Mouse (Mus musculus): Measurements from ENCODE around the gene Pnrc2.

The Pnrc2 gene

DNA sequence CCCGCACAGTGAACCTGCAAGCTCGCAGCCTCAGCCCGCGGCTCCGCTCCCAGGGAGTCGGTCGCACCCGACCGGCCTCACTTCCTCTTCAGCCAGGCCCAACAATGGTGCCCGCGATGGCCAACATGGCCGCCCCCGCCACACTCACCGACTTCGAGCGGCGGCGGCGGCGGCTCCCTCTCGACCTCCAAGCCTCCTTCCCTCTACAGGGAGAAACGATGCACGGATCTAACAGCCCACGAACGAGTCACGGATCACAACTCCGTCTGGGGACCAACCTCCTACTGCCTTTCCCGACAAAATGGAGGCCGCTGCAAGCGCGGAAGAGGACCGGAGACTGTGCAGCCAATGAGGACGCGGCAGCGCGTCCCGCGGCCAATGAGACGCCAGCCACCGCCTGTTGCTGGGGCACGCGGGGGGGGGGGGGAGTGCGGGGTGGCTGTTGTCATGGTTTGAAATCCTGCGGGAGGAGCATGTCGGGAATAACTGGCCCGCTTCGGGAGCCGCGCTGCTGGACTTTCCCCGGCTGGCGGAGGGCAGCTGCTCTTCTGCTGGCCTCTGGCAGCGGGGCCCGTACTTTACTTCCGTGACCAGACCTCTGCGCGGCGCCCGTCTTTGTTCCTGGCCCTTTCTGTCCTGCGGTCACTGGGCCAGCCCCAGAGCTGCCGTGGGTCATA is at the start of gene Pnrc2:
Gene Pnrc2 (minus strand): TSS at position 325 of the 677 bp plus-strand sequence.
- peak; percentile 95 for DNase-seq

DNA sequence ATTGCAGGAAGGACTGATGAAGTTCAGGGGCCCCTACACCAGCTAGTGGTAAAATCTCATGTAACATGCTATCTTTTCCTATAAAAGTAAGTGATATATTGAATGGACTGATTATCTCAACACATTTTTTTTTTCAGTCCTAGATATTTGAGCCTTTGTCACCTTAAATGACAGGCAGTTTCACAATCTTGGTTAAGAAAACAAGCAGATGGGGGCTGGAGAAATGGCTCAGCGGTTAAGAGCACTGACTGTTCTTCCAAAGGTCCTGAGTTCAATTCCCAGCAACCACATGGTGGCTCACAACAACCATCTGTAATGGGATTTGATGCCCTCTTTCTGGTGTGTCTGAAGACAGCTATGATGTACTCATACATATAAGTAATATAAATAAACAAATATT is 48.5 kb upstream of the Pnrc2 start:
- DNase-seq = no peak

DNA sequence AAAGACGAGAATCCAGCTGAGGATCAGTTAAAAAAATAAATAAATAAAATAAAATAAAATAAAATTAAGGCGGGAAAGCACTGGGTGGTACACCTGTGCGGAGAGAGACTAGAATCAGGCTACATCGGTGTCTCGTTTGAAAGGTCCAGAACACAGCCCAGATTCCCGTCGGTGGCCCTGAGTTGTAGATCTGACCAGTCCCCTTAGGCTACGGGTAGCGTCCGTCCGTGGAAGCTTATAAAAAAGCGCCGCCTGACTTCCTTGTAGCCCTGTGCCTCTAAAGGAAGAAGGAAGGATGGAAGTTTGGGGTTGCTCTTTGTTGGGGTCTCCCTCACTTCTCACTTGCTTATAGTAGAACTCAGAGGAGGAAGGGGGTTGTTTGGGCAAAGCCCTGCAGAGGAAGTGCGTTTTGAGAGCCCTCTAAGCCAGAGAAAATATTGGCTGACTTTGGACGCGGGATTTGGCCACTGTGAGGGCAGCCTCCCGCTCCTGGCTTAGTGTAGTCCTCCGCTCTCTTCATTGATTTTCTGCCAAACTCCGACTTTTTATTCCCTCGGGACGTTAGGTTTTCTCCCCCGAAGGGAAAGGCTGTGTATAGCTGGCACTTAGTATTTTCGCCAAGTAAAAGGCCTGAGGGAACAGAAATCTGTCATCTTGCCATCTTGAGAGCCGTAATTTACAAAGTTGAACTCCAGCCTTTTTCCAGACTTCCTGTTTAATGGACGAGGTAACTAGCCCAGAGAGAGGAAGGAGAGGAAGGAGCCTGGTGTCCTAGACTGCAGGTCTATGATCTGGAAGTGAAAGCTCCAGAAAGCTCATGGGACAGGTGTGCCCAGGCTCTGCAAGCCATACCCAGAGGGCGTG is 47.8 kb upstream of the Pnrc2 start:
- peak; percentile 46 for DNase-seq

DNA sequence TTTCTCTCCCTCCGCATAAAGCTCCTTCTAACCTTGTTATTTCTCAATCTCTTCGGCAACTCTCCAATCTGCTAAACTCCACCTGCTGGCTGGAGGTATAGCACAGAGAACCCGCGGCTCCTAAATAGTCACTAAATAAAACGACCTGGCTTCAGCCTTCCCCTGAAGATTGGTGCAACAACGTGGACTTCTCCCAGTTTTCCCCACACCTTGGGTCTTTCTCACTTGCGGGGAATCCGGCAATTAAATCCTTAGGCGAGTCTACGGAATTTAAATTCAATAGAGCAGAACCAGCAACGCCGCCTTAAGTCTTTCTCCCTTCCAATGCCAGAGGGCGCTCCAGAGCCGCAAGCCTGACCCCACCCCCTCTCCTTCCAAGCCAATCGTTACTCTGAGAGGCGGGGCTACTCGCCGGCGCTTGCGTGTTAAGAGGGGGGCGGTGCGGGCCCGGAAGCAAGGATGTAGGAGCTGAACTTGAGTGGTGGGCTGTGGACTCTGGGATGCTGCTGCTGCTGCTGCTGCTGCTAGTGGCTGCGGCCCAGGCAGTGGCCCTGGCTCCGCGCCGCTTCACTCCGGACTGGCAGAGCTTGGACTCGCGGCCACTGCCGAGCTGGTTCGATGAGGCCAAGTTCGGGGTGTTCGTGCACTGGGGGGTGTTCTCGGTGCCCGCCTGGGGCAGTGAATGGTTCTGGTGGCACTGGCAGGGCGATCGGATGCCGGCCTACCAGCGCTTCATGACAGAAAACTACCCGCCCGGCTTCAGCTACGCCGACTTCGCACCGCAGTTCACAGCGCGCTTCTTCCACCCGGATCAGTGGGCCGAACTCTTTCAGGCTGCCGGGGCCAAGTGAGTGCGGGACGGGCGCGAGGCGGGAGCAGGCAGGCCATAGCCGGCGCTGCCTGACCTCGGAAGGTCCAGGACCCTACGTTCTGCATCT is 46.9 kb upstream of the Pnrc2 start, which contains the start of gene Fuca1:
Gene Fuca1 (plus strand): TSS at position 432 of the 938 bp plus-strand sequence.
- DNase-seq = peak; percentile 98

DNA sequence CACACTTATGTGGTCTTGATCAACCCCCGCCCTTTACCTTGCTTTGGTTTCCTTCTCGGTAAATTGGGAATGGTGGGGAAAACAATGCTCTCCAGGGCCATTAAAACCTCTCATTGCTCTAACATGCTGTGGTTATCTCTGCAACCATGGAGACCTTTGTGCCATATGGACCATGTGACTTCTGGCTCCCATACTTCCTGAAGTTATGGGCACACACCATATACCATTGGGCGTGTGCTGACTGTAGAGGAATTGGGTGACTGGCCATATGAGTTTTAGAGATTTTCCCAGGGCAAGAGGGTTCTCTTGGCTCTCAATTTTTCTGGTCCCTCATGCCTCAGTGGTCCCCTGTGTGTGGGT is 45.6 kb upstream of the Pnrc2 start:
- no peak for DNase-seq

DNA sequence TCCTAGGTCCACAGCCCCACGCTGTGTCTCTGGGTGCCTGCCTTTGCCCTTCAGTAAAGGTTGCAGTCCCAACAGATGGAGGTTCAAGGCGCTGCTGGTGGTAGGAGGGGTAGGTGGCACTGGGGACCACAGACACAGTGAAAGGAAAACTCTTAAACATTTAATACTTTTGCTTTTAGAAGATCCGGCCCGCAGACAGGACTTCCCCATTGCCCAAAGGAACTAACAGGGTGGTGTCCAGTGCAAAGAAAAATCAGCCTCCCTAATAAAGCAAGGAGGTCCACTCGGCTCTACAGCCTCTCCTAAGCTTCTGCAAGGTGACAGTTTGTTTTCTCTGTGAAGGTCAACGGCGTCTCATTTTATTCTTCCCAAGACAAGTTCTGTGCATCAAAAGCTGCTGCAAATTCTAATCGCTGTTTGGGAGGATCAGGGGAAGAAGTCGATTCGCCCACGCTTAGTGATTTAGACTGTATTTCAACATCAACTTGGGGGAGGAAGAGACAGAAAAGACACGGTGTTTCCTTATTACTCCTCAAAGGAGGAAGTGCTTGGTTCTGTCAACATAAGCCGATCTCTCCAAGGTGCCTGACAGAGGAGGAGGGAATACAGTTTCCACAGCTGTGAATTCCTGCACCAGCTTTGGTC is 45.1 kb upstream of the Pnrc2 start:
- no peak for DNase-seq

DNA sequence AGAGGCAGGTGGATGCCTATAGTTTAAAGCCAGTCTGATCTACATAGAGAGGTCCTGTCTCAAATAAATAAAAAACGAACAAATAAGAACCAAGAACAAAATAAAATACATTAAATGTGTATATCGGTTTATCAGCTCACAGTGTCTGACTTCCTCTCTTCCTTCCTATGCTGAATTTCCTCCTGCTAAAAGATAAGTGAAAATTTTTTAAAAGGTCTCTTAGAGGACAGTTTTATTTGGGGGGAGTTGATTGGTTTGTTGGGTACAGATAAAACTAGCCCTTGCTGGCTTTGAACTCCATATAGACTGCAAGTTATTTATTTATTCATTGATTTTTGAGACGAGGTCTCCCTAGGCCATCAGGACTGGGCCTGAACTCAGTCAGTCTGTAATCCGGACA is 39.8 kb upstream of the Pnrc2 start:
- DNase-seq = no peak

DNA sequence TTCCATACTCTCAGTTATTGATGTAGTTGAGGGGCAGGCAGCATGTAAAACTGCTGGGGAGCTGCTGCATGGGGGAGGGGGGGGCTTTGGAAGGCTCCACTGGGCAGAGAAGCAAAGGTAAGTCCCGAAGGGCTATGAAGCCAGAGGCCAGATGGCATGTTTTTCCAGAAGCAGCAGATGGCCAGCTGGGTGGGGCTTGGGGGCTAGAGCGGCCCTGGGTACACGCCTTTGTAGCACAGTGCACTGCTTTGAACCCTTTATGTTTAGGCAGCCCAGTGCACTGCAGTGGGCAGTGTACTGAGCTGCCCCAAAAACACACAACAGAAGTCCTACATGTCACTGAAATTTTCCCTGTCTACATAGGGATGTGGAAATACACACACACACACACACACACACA is 39.2 kb upstream of the Pnrc2 start:
- peak; percentile 51 for DNase-seq

DNA sequence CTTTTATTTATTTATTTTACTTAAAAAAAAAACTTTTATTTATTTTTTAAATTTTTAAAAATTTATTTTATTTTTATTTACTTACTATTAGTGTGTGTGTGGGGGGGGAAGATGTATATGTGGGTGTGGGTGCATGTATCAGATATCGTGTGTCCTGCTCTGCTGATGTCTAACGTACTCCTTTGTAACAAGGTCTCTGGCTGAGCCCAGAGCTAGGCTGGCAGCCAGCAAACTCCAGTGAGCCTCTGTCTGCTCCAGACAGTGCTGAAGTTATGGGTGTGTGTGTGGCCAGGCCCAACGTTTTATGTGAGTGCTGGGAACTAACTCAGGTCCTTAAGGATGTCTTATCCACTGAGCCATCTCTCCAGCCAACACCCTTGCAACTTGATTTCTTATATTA is 38.5 kb upstream of the Pnrc2 start:
- no peak for DNase-seq

DNA sequence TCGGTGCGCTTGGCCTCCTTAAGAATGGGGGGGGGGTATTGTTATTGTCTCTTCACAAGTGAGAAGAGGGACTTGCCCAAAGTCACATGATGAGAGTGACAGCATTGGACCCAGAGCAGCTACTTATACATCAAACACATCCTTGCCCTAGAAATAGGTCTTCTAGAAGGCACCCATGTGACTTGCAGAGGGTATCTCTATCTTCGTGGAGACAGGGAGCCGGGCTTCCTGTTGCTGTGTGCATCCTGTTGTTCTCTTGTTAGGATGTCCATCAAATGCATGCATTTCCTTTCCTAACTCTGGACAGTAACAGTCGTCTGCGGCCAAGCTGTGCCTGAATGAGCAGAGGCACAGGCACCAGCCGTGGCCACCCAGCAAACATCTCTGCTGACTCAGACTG is 37.9 kb upstream of the Pnrc2 start:
- no peak for DNase-seq

DNA sequence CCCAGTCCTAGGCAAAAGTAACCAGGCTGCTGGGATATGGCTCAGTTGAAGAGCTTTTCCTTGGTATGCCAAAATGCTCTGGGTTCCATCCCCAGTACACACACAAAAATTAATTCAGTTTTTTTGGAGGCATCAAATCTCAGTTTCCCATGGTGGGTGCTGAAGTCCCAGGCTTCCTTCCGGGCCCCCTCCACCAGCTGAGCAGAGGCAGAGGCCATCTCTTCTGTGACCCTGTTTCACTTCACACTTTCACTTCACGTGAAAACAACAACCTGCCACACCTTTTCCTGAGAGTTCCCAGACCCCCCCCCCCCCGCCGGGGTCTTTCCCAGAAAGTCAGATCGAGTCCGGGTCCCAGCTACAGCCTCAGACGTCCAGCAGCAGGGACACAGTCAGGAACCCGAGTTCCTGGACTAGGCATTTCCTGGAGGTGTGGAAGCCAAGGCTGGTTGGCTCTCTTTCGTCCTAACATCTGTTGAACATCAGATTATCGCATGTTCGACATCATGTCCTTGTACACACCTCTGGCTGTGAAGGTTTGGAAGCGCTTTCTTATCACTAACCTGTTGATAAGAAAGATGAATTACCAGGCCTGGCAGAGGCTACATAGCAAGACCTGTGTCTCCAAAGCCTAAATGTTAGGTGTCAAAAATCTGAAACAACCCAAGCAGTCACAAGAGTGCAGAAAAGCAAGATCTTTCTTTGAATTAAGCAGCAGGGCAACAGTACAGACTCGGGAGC is 35.8 kb upstream of the Pnrc2 start:
- DNase-seq = no peak

DNA sequence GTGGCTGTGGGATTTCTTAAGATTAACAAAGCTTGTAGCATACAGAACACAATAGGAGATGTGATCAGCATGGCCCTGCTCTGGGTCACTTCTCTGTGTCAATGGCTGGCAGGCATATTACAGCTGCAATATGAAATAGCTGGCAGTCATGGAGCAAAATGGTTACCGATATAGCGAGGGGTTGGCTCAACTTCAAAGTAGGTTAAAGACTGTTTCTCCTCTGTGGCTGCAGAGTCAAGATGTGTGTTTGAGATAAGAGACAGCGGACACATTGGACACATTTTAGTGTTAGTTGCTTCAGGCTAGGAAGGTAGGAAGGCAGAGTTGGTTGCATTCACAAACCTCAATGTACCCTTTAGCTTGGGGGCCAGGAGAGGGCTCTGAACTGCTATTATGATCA is 33.0 kb upstream of the Pnrc2 start:
- no peak for DNase-seq

DNA sequence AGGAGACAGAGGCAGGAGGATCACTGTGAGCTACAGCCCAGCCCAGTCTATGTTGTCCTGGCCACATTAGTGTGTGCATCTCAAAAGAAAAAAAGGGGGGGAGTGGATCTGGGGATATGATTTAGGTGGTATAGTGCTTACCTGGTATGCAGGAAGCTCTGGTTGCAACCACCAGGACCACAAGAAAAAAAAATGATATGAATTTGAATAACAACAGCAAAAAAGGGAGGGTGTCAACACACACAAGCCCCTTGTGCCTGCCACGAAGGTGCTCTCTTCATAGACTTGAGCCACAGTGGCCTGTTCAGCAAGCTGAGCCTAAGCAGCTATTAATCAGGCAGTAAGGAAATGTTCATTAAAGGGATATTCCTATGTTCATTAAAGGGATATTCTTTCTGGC is 31.2 kb upstream of the Pnrc2 start:
- DNase-seq = no peak

DNA sequence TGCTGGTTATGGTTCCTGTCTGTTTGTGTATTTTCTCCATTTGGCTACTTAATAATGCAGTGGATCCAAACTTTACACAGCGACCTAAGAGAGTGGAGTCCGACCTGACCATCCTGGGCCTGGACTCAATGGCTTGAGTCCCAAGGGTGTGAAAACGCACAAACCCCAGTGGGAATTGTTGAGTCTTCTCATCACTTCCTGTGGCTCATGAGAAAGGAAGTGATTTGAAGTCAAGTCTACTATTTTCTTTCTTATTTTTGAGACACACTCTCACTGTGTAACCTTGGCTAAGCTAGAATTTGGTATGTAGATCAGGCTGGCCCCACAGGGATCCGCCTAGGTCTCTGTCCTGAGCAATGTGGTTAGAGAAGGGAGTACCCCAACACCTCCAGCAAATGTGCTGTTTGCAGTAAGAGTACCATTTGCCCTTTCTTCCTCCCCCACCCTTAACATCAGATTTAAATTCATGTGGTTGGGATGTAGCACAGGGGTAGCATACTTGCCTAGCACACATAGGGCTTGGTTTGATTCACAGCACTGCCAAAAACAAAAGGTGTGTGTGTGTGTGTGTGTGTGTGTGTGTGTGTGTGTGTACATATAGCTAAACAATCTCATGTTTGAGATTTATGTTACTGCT is 29.1 kb upstream of the Pnrc2 start:
- DNase-seq = no peak

DNA sequence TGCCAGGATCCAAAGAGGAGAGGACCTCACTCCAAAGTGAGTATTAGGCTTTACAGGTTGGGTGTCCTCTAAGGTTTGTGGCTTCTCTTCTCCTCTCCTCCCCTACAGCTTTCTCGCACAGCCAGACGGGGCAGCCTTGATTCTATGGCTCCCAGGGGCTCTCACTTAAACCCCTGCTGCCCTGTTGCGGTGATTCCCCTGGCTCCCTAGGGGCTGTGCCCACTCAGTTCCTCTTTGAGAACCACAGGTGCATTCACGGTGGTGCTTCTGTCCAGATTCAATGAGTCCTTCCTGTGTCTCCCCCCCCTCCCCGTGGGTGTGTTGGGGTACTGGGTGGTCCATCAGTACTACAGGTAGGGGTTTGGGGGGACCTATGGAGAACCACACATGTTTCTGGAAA is 26.4 kb upstream of the Pnrc2 start:
- no peak for DNase-seq

DNA sequence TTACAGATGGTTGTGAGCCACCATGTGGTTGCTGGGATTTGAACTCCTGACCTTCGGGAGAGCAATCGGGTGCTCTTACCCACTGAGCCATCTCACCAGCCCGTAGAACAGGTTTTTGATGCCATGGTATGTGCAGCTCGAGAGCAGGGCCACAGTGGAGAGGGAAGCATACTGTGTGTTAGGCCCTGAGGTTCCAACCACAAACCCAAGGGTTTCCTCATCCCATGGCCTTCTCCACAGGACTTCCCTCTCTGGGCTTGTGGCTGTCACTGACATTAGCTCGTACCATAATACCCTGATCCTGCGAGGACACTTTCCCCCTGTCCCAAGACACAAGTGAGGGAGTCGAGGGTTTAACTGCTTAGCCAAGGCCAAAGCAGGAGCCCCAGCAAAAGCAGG is 25.4 kb upstream of the Pnrc2 start:
- DNase-seq = no peak

DNA sequence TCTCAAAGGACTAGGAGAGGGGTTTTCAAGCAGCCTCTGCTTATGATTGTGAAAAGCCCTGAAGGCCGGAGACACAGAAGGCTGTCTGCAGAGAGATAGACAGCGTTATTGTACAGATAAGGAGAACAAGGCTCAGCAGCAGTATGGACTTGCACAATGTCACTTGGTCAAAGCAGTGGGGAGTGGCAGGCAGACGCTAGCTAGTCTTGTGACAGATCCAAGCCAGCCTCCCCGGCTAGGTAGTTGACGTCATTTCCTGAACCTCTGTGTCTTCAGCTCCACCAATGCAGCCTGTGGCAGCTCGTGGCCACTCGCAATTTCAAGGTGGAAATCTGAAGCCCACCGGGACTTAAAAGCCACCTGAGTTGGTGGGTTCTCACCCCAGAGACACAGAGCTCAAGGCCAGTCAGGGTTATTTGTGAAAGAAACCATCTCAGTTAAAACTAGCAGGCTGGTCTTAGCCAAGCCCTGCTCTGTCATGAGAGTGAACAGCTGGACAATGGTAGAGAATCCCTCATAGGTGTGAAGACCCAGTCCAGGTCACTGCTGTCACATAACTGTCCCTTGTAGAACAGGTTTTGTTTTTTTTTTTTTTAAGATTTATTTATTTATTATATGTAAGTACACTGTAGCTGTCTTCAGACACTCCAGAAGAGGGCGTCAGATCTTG is 24.9 kb upstream of the Pnrc2 start:
- DNase-seq = no peak

DNA sequence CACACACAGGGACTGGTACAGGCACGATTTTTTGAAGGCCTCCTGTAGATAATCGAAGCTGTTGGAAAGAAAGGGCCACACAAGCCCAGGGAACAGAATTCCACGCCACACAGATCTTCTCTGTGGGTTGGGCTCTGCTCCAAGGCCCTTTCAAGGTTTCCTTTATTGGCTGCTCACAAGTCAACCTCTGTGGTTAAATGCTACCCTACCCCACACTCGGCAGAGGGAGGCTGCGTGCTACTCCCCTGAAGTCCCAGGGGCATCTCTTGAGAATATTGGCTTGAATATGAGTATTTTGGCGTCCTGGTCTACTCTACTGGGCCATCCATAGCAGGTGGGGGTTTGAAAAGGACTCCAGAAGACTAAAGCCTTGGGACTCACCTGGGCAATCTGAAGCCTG is 22.5 kb upstream of the Pnrc2 start:
- no peak for DNase-seq

DNA sequence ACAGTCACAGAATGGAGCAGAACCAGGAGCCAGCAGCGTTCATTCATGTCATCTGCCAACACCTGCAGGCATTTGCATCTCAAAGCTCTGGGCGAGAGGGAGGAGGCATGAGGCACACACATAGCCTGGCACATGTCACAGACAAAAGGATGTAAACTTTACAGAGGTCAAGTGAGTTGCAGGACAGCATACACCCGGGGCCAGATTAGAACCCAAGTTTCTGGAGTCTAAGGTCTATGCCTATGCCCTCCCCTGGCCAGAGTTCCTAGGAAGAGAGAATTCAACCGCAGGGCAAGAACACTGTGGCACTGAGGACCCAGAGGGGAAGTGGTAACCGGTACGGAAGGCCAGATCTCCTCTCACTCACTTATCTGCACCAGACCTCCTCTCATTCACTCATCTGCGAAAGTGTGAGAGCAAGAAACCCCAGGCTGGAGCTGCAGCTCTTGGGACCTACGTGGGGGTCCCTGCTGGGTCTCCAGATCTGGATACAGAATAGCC is 21.5 kb upstream of the Pnrc2 start, which contains the start of gene Cnr2:
Gene Cnr2 (plus strand): TSS at position 324 of the 501 bp plus-strand sequence.
- no peak for DNase-seq

DNA sequence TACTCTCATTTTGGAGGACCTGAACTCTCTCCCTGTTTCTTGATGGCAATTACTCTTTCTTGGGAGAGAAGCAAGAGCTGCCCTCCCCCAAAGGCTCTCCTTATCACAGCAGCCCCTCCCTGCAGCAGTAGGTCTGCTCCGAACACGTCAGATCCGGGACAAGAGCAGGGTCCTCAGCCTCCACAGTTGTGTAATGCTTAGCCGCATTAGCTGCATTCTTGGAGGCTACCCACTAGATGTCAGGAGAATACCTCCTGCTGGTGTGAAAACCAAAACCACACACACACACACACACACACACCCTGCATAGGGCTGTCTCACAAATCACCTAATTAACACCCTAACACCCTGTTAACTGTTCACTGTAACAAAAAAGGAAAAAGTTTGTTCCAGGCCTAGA is 19.2 kb upstream of the Pnrc2 start:
- no peak for DNase-seq

DNA sequence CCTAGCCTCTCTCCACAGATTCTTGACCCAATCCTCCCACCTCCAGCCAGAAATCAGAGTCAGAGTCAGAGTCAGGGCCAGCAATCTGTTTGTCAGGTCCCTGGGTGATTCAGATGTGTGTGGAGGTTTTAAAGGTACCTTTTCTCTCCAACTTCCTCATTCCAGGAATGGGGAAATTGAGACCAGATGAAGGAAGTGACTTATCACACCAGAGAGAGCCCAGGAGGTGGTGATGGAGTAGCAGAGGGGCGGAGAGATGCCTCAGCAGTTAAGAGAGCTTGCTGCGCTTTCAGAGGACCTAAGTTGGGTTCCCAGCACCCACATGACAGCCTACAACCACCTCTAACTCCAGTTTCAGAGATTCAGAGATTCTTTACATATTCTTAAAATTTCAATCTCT is 17.9 kb upstream of the Pnrc2 start:
- DNase-seq = no peak
